Mouse (Mus musculus): ENCODE measurements around the gene Pnliprp2.

The Pnliprp2 gene

DNA sequence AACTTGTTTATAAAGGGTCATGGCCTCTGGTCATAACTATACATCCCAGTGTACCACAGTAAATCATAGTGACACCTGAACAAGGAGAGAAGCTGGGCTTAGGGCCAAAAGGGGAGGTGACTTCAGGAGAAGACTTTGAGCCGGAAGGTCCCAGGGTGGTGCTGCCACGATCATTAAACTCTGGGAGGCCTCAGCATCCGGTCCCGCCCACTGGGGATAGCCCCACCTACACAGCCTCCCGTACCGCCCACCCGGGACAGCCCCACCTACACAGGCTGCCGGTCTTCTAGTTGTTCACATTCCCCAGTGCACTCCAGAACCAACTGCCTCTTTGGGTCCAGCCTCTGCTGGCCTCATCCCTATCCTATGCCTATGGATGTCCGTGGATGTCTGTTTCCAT is at the start of gene Pnliprp2:
Gene Pnliprp2 (plus strand): TSS at position 297 of the 400 bp plus-strand sequence.
- in situ Hi-C loops (cut with MboI; ENCODE audit: low sequenced_read_pairs), result no loop called here

DNA sequence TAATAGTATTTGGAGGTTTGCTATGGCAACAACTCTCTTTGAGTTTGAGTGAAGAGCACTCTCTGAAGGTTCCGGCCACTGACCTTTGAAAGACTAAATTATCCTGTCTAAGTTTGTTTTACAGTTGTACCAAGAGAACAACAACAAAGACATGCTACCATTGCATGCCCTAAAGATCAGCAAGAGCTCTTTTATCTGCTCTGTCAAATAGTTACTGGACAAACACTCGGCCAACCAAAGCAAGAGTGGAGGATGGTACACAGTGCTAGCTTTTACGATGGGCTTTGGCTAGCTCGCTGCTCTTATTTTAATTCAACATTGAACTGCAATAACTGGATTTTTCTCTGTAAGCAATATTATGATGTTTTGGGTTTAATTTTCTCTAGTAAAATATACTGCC is 41.6 kb upstream of the Pnliprp2 start:
- in situ Hi-C loops (cut with MboI; ENCODE audit: low sequenced_read_pairs), result no loop called here

DNA sequence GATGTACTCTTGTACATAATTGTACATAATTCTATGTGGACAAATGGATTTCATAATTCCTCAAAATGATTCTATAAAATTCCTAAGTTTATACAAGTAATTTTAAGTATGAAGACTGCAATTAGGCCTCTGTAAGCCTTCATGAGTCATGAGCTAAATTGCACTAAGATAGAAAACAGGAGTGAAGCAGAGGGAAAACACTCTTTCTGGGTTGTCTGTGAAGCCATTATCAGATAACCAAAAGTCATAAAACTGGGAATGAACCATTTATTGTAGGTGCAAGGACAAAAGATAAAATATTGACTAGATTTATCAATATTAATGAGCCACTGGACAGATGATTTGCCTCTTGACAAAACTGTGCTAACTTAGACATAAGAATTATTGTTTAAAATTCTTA is 39.1 kb upstream of the Pnliprp2 start:
- in situ Hi-C loops (cut with MboI; ENCODE audit: low sequenced_read_pairs), result no loop called here

DNA sequence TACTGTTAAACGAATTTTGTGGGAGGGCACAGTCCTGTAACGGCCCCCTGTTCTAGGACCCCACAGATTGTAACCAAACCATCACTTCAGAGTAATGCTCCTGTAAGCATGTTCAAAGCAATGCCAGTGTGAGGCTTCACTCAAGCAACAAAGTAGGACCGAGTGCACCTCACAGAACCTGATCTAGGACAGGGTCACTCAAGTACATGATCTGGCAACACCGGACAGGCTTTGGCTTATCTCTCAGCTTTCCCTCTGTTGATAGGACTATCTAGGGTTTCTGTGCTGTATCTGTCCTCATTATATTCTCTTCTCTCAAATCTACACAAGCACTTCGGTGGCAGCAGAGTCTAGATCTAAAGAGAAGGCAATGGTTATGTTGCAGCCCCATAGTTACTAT is 33.0 kb upstream of the Pnliprp2 start:
- in situ Hi-C loops (cut with MboI; ENCODE audit: low sequenced_read_pairs), result no loop called here

DNA sequence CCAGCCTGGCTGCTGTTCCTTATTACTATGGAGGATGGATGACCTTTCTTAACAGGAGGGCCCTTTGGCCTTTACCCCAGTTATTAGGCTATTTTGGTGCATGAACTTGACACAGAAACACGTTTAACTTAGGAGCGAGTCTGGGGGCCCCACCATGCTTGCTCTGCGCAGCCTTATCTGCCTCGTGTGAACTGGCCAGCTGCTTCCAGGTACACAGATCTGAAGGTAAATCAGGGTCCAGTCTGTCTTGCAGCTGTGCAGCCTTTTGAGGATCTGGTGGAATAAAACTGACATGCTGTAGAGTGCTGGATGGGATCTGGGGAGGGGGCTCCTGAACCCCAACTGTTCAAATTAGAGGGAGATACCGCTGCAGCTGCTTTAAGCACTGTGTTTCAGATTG is 31.8 kb upstream of the Pnliprp2 start:
- in situ Hi-C loops (cut with MboI; ENCODE audit: low sequenced_read_pairs), result no loop called here

DNA sequence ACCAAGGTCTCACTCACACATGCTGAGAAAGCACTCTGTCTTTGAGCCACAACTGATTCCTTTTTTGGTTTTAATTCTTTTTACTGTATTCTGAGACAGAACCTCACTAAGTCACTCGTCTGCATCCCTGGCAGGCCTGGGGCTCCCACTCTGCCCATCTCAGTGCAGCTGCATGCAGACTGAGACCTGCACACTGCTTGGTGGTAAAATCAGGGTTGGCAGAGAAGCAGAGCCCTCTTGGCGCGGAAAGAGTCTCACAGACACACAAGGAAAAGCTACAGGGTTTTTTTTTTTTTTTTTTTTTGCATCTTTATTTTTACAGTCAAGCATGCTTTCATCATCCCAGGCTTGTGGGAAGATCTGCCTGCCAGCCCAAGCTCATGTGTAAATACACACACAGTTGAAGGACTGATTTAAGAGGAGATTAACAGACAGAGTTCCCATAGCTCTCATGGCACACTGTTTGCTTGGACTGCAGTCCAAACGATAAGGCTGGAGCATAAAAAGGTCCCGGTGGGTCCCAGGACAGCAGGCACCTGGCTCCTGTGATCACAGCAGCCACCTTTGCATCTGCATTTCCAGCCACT is 31.0 kb upstream of the Pnliprp2 start, which contains the start of gene Pnliprp1:
Gene Pnliprp1 (plus strand): TSS at position 443 of the 587 bp plus-strand sequence.
- in situ Hi-C loops (cut with MboI; ENCODE audit: low sequenced_read_pairs), result no loop called here

DNA sequence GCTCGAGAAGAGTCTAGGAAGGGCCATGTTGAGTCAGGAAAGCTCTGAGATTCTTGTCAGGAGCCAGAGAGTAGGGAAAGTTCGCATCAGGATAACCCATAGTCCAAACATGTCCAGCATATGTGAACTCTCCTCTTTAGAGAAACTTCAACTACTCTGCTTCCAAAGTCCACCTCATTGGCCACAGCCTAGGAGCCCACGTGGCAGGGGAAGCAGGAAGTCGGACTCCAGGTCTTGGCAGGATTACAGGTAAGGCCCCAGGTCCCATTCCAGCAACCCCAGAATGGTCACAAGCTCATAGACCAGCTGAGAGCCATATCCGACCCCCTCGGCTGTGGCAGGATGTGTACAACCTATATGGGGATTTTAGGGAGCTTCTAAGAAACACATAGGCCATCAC is 26.3 kb upstream of the Pnliprp2 start:
- in situ Hi-C loops (cut with MboI; ENCODE audit: low sequenced_read_pairs), result no loop called here

DNA sequence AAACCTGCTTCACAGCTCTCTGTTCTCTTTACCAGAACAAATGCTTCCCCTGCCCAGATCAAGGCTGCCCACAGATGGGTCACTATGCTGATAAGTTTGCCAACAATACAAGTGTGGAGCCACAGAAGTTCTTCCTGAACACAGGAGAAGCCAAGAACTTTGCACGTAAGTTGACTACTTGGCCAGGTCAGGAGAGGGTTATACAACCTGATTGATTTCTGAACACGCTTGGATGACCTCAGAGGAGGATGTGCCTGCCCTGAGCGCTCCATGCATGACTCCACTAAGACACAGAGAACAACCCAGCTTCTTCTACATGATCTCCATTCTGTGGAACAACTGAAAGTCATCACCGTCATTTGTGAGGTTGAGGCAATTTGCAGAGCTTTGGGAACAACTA is 21.4 kb upstream of the Pnliprp2 start:
- in situ Hi-C loops (cut with MboI; ENCODE audit: low sequenced_read_pairs), result no loop called here

DNA sequence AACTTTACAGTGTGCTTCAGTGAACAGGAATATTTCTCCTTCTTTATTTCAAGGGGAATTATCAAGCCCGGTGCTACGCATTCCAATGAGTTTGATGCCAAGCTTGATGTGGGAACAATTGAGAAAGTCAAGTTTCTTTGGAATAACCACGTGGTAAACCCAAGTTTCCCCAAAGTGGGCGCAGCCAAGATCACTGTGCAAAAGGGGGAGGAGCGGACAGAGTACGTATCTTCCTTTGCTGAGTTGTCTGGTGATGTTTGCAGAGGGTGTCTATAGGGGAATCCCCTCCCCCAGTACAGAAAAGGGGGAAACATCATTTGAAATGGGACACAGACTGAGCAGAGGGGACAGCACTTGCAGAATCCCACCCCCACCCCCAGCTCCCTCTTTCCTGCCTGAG is 18.5 kb upstream of the Pnliprp2 start:
- in situ Hi-C loops (cut with MboI; ENCODE audit: low sequenced_read_pairs), result no loop called here

DNA sequence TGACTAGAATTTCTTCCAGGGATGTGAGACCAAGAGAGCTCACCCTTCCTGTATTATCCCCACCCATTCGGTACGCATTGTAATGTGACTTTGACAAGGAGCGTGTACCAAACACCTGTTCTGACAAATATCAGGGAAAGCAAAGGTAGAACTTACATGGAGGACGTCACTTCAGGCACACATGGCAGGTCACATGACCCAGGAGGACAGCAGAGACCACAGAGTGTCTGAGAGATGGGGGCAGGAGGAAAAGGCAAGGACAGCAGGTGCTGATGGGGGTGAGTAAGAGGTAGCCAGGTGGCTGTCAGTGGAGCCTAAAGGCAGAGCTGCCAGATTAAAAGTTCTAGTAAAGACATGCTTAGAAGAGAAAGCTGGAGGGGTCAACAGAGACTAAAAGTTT is 16.8 kb upstream of the Pnliprp2 start:
- in situ Hi-C loops (cut with MboI; ENCODE audit: low sequenced_read_pairs), result no loop called here

DNA sequence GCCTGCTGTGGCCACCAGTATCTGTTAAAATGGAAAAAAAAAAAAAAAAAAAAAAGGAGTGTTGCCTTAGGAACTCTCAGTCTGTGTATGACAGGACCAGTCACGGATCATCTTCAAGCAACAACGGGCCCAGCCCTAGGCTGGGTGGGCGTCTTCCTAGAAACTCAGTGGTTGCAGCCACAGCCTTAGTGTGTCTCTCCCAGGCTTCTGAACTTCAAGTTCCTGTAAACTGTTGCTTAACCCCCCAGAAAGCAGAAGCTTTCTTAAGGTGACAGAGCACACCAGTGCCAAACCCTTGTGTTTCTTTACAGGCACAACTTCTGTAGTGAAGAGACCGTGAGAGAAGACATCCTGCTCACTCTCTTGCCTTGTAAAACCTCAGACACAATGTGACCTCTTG is 15.8 kb upstream of the Pnliprp2 start:
- in situ Hi-C loops (cut with MboI; ENCODE audit: low sequenced_read_pairs), result no loop called here

DNA sequence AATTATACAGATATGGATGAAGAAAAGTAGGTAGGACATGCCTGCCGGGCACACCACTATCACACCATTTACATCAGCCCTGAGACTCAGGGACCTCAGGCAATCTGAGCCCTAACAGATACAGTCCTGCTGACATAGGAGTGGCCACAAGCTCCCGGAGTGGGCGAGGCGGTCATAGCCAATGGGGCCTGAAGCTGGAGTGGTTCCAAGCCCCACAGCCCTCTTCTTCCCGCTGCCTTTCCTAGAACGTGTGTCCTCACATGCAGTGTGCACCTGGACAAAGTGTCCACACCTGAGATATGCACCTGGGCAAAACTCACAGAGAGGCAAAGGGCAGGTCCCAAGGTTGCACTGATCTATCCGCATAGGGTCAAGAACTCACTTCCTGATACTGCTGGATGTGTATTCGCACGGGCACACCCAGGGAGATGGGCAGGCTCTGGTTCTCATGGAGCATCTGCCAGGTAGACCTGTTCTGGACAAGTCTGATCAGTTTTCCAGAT is 12.0 kb upstream of the Pnliprp2 start:
- in situ Hi-C loops (cut with MboI; ENCODE audit: low sequenced_read_pairs), result no loop called here

DNA sequence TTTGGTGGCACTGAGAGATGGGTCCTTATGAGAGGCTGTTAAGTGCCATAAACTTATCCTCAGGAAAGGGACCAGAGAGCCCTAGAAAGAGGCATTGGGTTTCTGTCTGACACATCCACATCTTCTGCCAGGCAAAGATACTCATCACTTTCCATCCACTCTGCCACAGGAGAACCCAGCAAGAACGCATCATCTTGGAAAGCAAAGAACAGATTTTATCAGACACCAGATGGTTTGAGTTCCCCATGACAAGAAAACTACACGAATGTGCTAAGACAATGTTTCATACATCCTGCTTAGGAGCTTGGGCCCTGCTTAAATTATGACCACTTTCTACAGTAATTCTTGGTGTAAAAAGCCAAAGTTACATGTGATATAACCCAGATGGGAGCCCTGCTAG is 8.7 kb upstream of the Pnliprp2 start:
- in situ Hi-C loops (cut with MboI; ENCODE audit: low sequenced_read_pairs), result no loop called here

DNA sequence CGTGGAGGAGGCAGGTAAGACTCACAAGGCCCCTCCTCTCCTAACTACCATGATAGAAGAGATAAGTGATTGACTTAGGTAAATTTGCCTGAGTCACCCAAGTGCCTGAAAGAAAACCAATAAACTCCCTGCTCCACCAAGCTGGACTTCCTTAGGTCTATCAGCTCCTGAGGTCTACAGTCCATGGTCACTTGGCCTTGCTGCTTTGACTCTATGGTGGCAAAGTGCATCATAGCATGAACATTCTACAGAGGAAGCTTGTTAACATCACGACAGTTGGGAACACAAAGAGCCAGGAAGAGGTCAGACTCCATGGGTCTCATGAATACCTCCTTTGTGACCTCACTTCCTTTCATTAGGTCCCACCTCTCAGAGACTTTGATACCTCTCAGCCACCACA is 8.0 kb upstream of the Pnliprp2 start:
- in situ Hi-C loops (cut with MboI; ENCODE audit: low sequenced_read_pairs), result no loop called here

DNA sequence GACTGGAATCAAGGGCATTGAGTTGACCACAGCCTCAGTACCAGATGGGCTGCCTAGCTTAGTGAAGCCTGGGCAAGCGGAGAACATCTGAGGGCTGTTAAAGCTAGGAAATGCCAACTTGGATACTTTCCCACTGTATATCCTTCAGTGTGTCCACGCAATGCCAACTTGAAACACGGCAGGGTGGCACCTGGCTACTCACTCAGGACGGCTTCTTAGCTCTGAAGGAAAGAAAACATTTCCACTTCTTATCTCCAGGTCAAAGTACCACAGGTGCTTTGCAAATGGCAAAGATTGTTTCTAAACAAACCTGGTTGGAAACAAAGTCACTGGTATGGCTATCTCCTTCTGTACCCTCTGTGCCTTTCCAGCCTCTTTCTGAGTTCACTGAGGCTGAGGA is 648 bp upstream of the Pnliprp2 start:
- in situ Hi-C loops (cut with MboI; ENCODE audit: low sequenced_read_pairs), result no loop called here

DNA sequence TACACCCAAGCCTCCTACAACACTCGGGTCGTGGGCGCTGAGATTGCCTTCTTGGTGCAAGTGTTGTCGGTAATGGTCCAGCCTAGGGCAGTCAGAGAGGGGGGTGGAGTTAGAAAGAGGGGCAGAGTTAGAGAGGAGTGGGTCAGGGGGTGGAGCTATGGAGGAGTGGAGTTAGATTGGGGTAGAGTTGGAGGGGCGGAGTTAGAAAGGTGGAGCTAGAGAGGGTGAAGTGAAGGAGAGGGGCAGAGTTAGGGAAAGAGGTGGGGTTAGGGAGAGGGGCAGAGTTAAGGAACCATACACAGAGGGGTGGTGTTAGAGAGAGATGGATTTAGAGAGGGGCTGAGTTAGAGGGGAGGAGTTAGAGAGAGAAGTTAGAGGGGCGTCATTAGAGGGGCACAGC is 2.8 kb downstream of the Pnliprp2 start:
- in situ Hi-C loops (cut with MboI; ENCODE audit: low sequenced_read_pairs), result no loop called here

DNA sequence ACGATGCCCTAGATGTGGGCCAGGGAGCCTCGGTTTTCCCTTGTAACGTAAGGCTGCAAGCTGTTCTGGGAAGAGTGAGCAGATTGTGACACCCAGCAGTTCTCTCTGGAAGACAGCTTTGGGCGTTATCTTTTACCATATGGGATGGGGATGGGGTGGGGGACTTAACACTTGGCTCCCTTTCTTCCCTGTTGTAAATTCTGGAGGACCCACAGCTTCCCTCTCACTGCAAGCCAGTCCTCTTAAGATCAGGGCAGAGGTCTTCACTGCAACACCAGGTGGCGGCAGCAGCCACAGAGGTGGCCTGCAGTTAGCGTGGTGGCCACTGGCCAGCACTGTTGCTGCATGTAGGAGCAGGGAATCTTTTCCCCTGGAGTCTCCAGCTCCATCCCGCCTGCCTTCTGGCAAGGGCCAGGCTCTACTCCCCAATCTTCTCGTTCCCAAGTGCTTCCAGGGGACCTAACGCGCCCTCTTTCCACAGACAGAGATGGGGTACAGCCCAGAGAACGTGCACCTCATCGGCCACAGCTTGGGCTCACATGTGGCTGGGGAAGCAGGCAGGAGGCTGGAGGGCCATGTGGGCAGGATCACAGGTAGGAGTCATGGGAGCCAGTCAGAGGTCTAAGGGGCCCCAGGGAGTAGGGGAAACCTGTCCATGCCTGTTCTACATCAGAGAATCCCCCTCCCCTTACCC is 3.5 kb downstream of the Pnliprp2 start:
- in situ Hi-C loops (cut with MboI; ENCODE audit: low sequenced_read_pairs), result no loop called here

DNA sequence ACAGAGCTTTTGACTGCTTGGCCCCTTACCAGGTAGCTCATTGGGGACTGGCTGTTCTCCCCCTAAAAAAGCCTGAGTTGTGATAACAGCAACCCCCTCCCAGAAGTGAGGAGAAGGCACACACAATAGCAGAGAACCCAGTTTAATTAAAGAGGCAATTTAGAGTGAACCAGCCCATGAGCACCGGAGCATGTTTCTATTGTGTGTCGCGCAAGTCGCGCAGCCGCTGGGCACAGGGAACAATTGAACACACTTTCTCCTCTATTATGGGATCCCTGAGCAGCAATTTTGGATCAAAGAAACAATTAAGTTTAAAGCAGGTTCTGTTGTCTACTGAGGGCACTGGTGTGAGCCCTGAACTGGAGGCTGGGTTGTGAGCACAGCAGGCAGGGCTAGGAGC is 7.8 kb downstream of the Pnliprp2 start:
- in situ Hi-C loops (cut with MboI; ENCODE audit: low sequenced_read_pairs), result no loop called here

DNA sequence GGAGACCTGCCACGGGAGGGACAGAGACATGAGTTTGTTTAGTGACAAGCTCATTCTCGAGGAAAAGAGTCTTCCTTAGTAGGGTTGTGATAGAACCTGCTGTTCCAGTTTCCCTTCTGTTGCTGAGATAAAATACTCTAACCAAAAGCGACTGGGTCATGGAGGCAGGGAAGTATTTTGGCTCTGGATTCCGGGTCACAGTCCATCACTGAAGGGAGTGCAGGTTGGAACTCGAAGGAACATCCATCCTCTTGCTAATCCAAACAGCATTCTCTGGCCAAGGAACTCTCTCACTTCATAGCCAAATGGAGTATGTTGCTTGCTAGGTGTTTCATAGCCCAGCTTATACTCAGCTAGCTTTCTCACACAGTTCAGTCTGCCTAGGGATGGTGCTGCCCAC is 16.9 kb downstream of the Pnliprp2 start:
- in situ Hi-C loops (cut with MboI; ENCODE audit: low sequenced_read_pairs), result no loop called here

DNA sequence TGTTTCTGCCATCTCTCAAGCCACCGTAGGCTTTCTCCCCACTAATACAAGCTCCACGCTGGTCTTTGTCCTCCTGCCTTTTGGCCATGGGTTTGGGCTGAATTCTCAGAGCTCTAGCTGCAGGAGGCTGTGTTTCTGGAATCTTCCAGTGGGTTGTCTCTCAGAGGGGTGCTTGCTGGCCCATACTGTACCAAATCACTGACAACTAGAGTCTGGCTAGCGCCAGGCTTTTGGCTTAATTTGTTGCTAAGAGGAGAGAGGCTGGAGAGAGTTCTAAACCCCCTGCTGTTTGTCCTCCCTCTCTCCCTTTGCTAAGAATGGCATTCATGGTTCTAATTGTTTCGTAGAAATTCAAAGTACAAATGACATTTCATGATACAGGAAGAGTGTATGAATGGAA is 22.0 kb downstream of the Pnliprp2 start:
- in situ Hi-C loops (cut with MboI; ENCODE audit: low sequenced_read_pairs), result no loop called here

DNA sequence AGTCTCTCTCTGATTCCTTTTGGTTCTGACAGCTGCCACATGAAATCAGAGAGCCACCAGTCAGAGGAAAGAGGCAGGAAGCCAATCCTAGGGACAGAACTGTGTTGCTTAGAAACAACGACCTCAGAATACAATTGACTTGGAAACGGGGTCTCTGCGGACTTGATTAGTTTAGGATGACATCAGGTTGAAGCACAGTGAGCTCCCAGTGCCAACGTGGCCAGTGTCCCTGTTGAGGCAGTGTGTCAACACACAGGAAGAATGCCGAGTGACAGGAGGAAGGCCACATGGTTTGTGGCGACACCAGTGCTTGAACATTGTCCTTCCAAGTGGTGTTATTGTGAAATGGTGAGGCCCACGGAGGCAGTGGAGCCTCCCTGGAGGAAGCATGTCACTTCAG is 24.4 kb downstream of the Pnliprp2 start:
- in situ Hi-C loops (cut with MboI; ENCODE audit: low sequenced_read_pairs), result no loop called here

DNA sequence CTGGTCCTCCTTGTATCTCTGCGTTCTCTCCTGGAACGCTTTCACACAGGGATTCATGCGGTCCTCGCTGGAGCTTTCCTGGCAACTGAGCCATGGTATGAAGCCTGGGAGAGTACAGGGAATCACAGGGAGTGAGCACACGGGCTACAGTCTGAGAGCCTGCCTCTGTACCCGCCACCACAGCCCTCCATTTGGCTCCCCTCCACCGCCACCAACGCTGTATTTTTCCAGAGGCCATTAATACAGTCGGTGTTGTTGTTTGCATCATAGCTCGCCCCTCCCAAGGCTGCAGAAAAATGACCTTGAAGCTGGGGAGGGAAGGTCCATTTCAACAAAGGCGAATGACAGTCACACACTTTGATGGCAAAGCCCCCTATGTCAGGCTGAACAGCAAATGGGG is 29.7 kb downstream of the Pnliprp2 start:
- in situ Hi-C loops (cut with MboI; ENCODE audit: low sequenced_read_pairs), result no loop called here

DNA sequence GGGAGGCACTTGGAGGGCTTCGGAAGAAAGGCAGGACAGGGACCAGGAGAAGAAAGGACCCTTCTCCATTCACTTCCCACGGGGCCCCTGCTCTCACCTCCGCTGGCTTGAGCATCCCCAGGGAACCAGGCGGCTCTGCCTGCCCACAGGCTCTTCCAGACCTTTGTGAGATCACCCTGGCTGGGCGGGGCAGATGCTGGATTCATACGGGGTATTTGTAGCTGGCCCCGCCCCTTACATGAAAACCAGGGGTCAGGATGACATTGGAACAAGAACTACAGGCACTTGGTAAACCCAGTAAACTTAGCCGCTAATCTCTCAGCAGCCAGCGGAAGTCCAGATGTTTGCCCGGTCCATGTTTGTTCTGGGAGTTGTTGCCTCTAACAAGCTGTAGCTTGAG is 34.8 kb downstream of the Pnliprp2 start, which contains the start of gene 1700019N19Rik:
Gene 1700019N19Rik (minus strand): TSS at position 178 of the 400 bp plus-strand sequence.
- in situ Hi-C loops (cut with MboI; ENCODE audit: low sequenced_read_pairs), result no loop called here

Data from CH12F3 (cell line).